Mouse (Mus musculus): Measurements from ENCODE around the gene Cebpe. TPM values are rescaled to one million over a fixed set of nuclear protein-coding genes. Genes with fewer than 3 reads are reported as not detected.

The Cebpe gene
- total and polyA plus RNA-seq, 3 experiments, result 0.32 TPM; not detected in 2

GRCm38 (mm10) chr14:54714617-54715081, 2.7 kb upstream of the Cebpe start:
- DNase-seq (ENCODE audit: low read depth, low spot score), result peak; percentile 88
- peak overlapping the region; percentile 8 for H3K9ac ChIP-seq (ENCODE audit: control insufficient read depth, low read depth, low read length, poor library complexity, severe bottlenecking)
- H3K27ac ChIP-seq (ENCODE audit: control insufficient read depth, low read depth, low read length), result peak overlapping the region; percentile 18
- no peaks in the 10 kb centered on the region for H3K9me3 ChIP-seq (replicated peaks; ENCODE audit: insufficient read depth, low read length)
- no peaks in the 10 kb centered on the region for H3K27me3 ChIP-seq (ENCODE audit: control insufficient read depth in 1 of 2, insufficient read depth in 2 of 2, low read length in 2 of 2)
- peaks cover 0 to 2% of the 10 kb centered on the region in 2 experiments; a peak in 1 of 4 replicates for H3K36me3 ChIP-seq (ENCODE audit: control insufficient read depth in 1 of 2, insufficient read depth in 2 of 2, low read length in 2 of 2)
- peaks cover 0 to 18% of the 10 kb centered on the region in 2 experiments; a peak in 2 of 4 replicates for H3K4me1 ChIP-seq (ENCODE audit: control insufficient read depth in 1 of 2, insufficient read depth in 2 of 2, low read length in 2 of 2)
- H3K4me3 ChIP-seq (ENCODE audit: control insufficient read depth in 1 of 2, insufficient read depth in 1 of 2, low read depth in 2 of 2, low read length in 2 of 2), result peak overlapping the region; percentile 32 to 50
- TF ChIP-seq POLR2A (IDR thresholded peaks at IDR 0.05; ENCODE audit: control insufficient read depth in 1 of 2, insufficient read depth in 1 of 2, low read depth in 1 of 2, low read length in 2 of 2, poor library complexity in 1 of 2), result no peak
- TF ChIP-seq ETS1 (IDR thresholded peaks at IDR 0.05; ENCODE audit: low read depth, low read length), result peak; percentile 86
- no peak for TF ChIP-seq MAX (IDR thresholded peaks at IDR 0.05; ENCODE audit: low read length)
- TF ChIP-seq GATA1 (IDR thresholded peaks at IDR 0.05; ENCODE audit: low read depth, low read length), result peak; percentile 72
- peak; percentile 56 for TF ChIP-seq ELF1 (IDR thresholded peaks at IDR 0.05; ENCODE audit: low read depth, low read length)
- TF ChIP-seq EP300 (IDR thresholded peaks at IDR 0.05; ENCODE audit: low read depth in 1 of 2, low read length in 2 of 2), result peak; percentile 17 to 78; a peak in 3 of 4 replicates
- peak; percentile 88 for TF ChIP-seq TCF12 (IDR thresholded peaks at IDR 0.05; ENCODE audit: low read depth, low read length)
- TF ChIP-seq SMC3 (IDR thresholded peaks at IDR 0.05; ENCODE audit: low read depth, low read length), result peak; percentile 12; the same call in 1 of the 2 replicates
- peak; percentile 72; the same call in 1 of the 2 replicates for TF ChIP-seq SIN3A (IDR thresholded peaks at IDR 0.05; ENCODE audit: low read length)
- 0 out of 2 replicates have a peak, but pooled peaks have one; percentile 19 for TF ChIP-seq TBP (IDR thresholded peaks at IDR 0.05; ENCODE audit: low read depth, low read length)
- peak; percentile 56 for TF ChIP-seq TAL1 (IDR thresholded peaks at IDR 0.05; ENCODE audit: low read length)
- peak; percentile 16; the same call in 1 of the 2 replicates for TF ChIP-seq RCOR1 (IDR thresholded peaks at IDR 0.05; ENCODE audit: low read depth, low read length)
- TF ChIP-seq ZMIZ1 (IDR thresholded peaks at IDR 0.05; ENCODE audit: low read depth, low read length), result no peak
- no peaks in the 10 kb centered on the region for H3K79me2 ChIP-seq (ENCODE audit: control insufficient read depth, insufficient read depth, low read length, poor library complexity)

- Histone ChIP-seq H3K27me3 (ENCODE audit: control insufficient read depth in 1 of 2, insufficient read depth in 2 of 2, low read length in 2 of 2) (no peaks in the 10 kb centered on the region), H3K27ac (ENCODE audit: control insufficient read depth, low read depth, low read length) (peak overlapping the region; percentile 18), H3K4me1 (ENCODE audit: control insufficient read depth in 1 of 2, insufficient read depth in 2 of 2, low read length in 2 of 2) (peaks cover 0 to 18% of the 10 kb centered on the region in 2 experiments; a peak in 2 of 4 replicates), H3K9me3 (replicated peaks; ENCODE audit: insufficient read depth, low read length) (no peaks in the 10 kb centered on the region), H3K9ac (ENCODE audit: control insufficient read depth, low read depth, low read length, poor library complexity, severe bottlenecking) (peak overlapping the region; percentile 8), H3K4me3 (ENCODE audit: control insufficient read depth in 1 of 2, insufficient read depth in 1 of 2, low read depth in 2 of 2, low read length in 2 of 2) (peak overlapping the region; percentile 32 to 50), H3K79me2 (ENCODE audit: control insufficient read depth, insufficient read depth, low read length, poor library complexity) (no peaks in the 10 kb centered on the region), H3K36me3 (ENCODE audit: control insufficient read depth in 1 of 2, insufficient read depth in 2 of 2, low read length in 2 of 2) (peaks cover 0 to 2% of the 10 kb centered on the region in 2 experiments; a peak in 1 of 4 replicates)
- DNase-seq (ENCODE audit: low read depth, low spot score), result peak; percentile 92
- TF ChIP-seq MXI1 (IDR thresholded peaks at IDR 0.05; ENCODE audit: low read depth, low read length) (peak; percentile 52; the same call in 1 of the 2 replicates), BHLHE40 (IDR thresholded peaks at IDR 0.05; ENCODE audit: borderline replicate concordance, low read depth, low read length) (no peak), EP300 (IDR thresholded peaks at IDR 0.05; ENCODE audit: low read depth in 1 of 2, low read length in 2 of 2) (no peak), SIN3A (IDR thresholded peaks at IDR 0.05; ENCODE audit: low read length) (peak; percentile 85), GABPA (IDR thresholded peaks at IDR 0.05; ENCODE audit: low read depth, low read length) (no peak), GATA1 (IDR thresholded peaks at IDR 0.05; ENCODE audit: low read depth, low read length) (0 out of 2 replicates have a peak, but pooled peaks have one; percentile 29), SMC3 (IDR thresholded peaks at IDR 0.05; ENCODE audit: low read depth, low read length) (peak; percentile 100), CTCF (IDR thresholded peaks at IDR 0.05 in 2 of 3, conservative IDR thresholded peaks at IDR 0.05 in 1 of 3; ENCODE audit: control insufficient read depth in 1 of 3, insufficient read depth in 1 of 3, low read depth in 2 of 3, low read length in 3 of 3, poor library complexity in 1 of 3, severe bottlenecking in 1 of 3) (peak; percentile 78 to 100 (median 92)), USF2 (IDR thresholded peaks at IDR 0.05; ENCODE audit: borderline replicate concordance in 1 of 2, insufficient read depth in 1 of 2, low read depth in 1 of 2, low read length in 2 of 2) (no peak), MYC (IDR thresholded peaks at IDR 0.05; ENCODE audit: low read depth, low read length) (peak; percentile 46; the same call in 1 of the 2 replicates), ZC3H11A (IDR thresholded peaks at IDR 0.05; ENCODE audit: low read depth, low read length) (peak; percentile 100), NRF1 (IDR thresholded peaks at IDR 0.05; ENCODE audit: insufficient read depth, low read depth, low read length, poor library complexity, severe bottlenecking) (no peak), MYB (IDR thresholded peaks at IDR 0.05; ENCODE audit: low read depth, low read length) (no peak), RAD21 (IDR thresholded peaks at IDR 0.05; ENCODE audit: low read depth, low read length) (peak; percentile 99)
Measured at GRCm38 (mm10) chr14:54714121-54714520, 2.1 kb upstream of the Cebpe start.
